Mouse (Mus musculus) lung, postnatal 14 days (tissue): ENCODE results near the gene Parp8.
"Not testable (repeated sequence)": the region's sequence is repeated elsewhere in the genome, so short reads cannot be mapped to it uniquely, and the experiment has no call there.

Experiments
- DNase-seq: peaks from one replicate; pipeline ENCODE4 v3.0.0; 2021

Parp8 gene

DNA sequence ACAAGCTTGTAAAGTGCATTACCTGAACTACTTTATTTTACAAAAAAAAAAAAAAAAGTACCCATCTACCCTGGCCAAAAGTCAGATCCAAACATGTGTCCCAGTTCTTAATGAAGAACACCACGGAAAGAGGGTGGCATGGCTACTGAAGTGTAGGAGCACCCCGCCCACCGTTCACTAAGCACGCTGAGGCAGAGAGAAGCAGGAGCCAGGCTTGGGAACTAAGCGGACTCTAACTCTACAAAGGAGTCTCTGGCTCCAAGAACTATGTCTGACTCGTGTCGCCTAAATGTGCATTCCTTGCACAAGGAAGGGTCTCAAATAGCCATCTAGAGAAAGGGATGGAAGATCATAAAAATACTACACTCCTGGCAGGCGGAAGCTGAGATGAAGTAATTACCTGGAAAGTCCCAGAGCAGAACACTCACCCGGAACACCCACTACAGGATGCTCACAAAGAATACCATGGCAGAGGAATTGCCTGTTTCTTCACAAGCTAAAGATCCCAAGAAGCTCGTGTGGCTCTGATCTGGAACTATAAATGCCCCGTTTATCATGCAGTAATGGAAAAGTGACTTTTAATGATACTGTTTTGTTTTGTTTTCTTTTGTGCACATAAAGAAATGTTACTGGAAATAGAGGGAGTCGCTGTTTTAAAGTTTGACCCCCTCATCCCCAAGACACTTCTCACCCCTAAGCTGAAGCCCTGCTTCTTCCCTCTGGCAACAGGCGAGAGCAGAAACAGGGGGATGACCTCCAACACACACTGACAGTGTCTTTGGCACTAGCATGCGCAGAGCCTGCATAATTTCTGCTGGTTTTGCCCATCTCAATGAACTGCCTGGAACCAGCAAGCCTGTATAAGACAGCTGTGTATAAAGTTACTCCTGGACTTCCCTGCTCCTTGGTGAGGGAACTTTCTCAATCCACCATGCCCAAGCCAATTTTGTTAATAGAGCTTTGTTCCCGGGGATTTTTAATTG lies 62.6 kb downstream of the Parp8 start:
- DNase-seq = no peak

DNA sequence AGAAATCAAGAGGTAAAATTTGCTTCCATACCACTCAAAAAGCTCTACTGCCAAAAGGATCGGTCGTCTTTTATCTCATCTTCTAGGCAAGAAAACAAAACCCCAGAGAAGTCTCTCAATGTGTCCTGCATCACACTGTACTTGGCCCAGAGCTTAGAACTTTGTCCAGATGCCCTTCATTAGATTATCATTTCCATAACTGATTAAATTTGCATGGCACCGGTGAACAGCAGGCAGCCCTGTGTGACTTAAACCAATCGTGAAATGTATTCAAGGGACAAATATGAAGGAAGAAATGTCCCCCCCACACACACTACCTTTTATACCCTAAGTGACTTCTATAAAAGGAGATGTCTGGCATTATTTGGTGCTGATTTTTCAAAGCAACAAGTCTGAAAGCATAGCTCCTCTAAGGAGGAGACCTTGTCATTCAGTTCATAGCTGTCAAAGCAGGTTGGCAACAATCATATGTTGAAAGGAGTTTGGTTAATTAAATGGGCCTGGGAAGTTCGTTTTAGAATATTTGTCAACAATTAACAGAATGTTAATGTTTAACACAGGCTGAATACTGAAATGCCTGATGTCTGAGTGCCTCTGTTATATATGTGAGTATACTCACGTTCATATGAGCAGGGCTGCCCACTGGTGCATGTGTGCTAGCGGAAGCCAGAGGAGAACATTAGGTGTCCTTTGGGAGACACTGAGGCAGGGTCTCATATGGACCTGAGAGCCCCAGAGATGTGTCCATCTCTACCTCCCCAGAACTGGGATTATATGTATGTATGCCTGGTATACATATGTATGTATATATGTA lies 66.4 kb downstream of the Parp8 start:
- no peak for DNase-seq

DNA sequence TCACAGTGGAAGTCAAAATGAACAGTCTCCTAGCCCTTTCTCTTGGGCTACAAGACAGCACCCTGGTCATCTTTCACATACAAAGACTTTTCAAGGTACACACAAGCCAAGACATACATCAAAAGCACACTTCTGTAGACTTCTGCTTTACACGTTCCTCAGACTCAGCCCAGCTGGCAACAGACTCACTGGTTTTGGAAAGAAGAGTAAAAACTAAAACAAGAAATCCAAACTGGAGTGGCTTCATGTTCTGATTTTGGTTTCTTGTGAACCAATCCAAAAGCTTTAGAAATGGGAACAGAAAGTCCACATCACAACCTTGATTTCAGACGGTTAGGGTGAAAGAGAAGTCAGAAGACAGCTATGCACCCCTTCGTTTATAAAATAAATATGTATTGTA lies 67.8 kb downstream of the Parp8 start:
- DNase-seq = no peak

DNA sequence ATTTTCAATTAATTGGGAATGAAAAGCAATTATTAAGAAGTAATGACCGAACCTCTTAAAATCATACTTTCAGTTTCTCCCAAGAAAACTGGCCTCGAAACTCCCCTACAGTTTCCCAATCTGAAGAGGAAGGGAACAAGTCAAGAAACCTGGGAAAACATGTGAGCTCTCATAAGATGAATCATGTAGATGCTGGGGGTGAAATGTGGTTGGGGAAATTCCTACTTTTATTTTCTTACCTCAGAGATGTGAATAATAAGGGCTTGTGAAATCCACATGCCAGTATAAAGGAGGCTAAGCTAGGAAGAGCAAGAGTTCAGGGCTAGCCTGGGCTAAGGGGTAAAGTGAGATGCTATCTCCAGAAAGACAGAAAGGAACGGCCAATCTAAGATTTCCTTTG lies 74.0 kb downstream of the Parp8 start:
- DNase-seq = no peak

DNA sequence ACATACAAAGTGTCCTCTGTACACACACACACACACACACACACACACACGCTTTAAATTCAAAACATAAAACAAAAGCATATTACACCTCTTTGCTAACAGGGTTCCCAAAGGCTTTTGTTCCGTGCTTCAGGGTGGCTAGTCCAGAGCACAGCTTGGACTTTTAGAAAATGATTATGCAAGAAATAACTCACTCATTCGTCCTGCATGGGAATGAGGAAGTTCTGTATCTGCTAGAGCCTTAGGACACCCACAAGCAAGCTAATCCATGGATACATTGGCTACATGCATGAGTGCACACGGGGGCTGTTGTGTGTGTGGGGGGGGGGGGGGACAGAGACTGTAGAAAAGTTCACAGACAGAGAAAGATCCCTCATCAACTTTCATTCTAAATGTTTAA lies 75.8 kb downstream of the Parp8 start:
- DNase-seq = no peak

DNA sequence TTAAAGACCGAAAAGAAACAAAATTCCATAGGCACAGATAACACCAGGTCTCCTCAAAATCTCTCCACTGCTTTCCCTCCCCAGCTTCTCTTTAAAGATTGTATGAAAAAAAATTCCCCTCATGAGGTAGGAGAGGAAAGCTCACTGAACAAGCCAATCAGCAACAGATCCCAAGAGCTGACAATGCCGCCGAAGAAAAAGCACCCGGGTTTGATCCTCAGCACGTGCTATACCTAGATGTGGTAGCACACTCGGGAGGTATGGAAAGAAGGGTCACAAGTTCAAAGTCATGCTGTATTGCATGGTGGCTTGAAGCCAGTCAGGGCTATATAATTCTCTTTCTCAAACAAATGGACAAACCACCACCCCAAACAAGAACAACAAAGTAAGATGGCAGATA lies 76.3 kb downstream of the Parp8 start:
- no peak for DNase-seq

DNA sequence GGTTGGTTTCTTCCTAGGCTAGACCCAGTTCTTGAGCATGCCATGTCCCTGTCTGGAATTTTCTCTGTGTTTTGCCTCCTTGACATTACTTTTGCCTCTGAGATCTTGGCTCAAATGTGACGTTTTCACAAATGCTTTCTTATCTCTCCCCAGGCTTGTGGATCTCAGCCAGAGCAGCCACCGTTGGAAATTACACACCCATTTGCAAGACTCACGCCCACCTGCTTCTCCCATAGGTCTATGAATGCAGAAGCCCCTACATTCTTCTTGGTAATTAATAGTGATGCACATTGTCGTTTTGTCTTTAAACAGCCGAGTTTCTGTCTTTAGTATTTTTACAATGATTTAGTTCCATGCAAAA lies 77.1 kb downstream of the Parp8 start:
- DNase-seq = no peak

DNA sequence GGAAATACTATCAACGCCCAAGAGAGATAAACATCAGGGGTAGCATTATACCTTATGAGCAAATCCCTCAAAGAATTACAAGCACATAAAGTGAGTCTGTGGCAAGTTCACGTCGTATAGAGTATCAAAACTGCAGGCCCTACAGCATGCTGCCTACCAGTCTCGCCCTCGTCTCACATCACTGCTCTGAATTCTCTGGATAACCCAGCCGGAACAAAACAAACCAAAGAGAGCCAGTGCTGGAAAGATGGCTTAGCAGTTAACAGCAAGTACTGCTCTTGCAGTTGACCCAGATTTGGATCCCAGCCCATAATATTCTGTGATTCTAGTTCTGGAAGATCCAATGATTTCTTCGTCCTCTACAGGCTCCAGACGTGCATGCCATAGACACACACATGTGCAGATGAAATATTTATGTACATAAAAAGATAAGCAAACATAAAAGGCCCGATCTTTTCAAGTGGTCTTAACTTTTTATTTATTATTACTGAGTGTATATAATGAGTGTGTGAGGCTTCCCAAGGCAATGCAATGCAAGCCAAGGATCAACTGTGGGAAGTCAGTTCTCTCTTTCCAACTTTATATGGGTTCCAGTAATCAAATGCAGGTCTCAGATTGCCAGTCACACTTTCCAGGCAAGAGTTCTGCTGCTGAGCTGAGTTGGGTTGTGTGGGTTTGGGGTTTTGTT lies 77.6 kb downstream of the Parp8 start:
- no peak for DNase-seq

DNA sequence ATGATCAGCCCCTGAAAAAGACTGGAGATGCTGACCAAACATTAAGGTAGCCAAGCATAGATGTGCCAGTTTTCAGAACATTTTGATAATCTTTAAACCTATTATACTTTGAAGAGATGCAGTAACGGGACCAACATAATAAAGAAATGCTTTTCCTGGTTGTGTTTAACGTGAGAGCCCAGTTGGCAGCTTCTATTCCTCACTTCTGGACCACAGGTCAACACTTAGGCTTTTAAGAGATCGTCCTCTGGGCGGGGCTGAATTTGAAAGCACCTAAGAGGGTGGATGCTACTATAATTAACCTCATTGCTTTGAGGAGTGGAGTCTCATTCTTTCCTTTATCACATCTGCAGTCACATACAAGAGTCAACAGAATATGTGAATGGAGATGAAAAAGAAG lies 78.8 kb downstream of the Parp8 start:
- DNase-seq = no peak

DNA sequence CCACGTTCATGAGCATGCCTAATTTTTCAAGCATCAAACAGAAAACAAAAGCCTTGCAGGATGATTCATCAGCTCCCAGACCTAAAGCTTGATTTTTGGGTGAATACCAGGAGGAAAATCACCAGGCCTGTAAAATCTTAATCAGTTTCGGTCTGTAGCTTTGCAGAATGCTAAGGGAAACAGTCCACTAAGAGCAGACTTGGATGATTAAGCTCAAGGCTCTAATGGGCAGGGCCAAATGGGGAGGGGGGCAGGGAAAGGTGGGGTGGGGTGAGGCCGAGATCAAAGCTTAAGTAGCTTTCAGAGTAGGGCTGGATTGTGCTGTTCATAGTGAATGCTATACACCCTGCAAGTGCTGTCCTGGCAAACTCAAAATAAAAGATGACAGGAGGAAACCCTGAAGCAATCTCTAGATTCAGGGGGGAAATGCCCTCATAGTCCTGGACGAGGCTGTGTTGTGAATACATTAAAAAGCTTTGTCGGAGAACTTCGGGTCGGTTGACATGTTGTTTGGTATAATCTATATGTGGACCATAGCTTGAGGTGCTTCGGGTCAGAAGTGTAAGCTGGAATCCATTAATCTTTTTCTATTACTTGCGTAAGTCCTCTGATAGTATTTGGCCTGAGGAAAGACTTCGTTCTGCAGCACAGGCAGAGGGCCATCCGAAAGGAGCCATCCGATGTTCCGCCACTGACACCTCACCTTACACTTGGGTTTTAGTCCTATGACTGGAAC lies 83.9 kb downstream of the Parp8 start:
- DNase-seq = no peak

DNA sequence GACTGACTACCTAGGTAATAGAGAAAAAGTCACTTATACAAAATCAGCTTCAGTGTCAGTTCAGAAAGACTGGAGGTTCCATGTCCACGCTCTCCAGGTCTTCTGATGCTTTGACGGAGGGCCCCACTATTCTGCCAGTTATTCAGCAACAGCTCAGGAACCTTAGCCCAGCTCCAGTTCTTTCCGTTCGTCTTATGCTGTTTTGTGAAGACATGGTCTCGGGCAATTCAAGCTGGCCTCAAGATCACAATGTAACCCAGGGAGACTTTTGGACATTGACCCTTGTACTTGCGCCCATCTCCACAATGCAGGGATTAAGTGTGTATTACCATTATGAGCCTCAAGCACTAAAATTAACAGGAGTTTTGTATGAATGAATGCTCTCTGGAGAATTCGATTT lies 84.6 kb downstream of the Parp8 start:
- DNase-seq = no peak

DNA sequence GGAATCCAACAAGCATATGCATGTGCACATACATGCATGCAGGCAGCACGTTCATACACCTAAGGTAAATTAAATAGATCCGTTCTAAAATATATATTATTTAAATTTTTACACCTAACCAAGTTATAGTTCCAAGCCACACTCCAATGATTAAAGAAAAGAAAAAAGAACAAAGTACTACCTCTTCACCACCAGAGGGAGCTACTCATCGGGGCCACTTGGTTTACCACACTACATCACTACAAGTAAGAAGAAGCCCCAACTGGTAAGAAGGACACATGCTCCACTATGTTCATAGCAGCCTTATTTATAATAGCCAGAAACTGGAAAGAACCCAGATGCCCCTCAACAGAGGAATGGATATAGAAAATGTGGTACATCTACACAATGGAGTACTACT lies 88.3 kb downstream of the Parp8 start:
- DNase-seq = not testable (repeated sequence)

DNA sequence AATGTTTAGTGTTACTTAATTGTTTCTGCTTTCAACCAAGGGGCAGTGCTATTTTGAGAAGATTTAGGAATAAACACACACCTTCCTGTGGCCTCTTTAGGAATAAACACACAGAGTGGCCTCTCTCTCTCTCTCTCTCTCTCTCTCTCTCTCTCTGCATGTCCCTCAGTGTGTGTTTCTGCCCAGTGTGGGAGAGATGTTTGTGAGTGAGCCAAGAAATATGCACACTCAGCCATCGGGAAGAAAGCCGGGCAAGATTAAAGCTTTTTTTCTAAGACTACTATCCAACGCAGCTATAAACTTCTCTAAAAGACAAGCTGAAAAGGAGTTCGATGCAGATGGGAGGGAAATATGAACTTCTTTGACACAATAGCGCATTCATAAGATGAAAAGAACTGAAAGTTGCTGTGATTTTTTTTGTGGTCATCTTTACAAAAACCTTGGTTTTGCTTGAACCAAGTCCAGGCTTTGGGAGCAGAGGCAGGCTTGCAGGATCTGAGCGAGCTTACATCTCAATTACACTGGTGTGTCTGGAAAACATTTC lies 107.9 kb downstream of the Parp8 start:
- no peak for DNase-seq

DNA sequence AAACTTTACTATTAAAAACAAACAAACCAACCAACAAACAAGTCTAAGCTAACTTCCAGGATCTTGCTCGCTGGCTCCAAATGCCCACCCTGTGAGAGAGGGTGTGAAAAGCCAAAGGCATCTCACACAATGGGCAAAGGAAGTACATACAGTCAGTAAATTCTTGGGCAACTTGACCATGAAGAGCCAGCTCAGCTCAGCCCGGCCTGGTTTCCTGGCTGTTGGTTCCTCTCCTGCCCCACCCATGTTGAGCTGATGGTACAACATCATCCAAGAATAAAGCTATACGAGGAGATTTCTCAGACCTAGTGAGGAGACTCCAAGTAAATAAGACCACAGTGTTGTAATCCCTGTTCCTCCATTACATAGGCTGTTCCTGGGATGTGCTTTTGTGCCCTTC lies 117.1 kb downstream of the Parp8 start:
- no peak for DNase-seq

DNA sequence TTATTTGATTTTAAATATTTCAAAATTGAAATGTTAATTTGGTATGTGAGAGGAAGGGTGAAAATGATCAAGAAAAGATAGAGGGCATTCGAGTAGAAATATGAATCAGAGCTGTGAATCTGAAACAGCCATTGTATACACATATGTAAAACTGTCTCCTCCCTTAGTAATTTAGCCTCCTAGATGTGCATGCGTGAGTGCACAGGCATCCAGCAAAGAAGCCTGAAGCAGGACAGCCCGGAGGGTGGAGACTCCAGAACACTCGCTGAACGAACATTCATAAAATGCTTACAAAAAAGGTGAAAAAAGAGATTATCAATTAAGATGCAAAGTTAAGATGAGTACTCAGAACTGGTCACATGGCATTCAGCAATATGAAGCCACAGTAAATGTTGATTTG lies 121.9 kb downstream of the Parp8 start:
- no peak for DNase-seq

DNA sequence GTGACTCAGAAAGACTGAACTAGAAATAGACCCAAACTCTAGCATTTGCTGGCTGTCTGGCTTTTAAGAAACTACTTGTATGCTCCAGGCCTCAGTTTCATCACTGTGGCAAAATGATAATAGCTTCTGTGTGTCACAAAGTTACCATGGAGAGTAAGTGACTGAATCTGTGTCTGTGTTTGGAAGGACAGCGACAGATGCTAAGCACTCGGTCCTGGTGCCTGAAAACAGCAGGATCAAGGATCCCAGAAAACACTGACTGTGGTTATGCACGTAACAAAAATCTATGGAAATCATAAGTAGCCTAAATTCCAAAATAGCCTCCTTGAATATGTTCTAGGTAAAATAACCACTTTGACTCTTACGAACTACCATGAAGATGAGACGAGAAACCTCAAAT lies 126.9 kb downstream of the Parp8 start:
- no peak for DNase-seq

DNA sequence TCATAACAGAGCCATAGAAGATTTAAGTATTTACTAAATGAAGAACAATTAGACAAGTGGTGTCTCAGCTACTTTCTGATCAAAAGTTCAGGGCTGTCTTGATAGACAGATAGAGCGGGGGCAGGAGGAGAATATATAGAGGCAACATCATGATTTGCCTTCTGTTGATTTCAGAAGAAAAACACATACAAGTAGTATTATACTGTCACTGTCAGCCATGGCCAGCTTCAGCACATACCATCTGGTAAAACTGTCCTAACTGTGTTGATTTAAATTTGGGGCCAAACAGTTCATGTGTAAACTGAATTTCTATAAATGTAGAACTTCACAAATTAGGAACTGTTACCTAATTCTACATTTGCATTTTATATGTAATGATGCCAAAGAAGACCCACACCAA lies 127.6 kb downstream of the Parp8 start:
- no peak for DNase-seq

DNA sequence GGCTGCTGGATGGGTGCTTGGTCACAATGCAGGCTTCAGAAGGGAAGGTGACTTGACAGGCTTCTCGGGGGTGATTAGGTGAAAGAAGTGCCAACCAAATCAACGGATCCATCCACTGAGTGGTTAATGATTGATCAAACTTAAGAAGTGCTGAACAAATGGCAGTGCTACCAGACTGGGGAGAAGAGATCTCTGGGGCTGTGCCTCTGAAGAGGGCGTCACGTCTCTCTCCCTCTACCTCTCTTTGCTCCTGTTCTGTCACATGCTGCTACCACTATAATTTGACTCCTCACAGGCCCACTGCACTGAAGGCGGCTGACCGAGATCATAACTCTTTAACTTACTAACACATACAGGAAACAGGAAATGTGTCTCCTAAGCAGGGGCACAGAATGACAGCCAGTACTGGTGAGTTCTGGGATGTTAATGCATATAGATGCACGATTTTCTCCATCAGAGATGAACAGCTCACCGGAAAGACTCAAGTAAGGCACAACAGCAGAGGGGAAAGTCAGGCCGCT lies 140.9 kb downstream of the Parp8 start:
- DNase-seq = no peak

DNA sequence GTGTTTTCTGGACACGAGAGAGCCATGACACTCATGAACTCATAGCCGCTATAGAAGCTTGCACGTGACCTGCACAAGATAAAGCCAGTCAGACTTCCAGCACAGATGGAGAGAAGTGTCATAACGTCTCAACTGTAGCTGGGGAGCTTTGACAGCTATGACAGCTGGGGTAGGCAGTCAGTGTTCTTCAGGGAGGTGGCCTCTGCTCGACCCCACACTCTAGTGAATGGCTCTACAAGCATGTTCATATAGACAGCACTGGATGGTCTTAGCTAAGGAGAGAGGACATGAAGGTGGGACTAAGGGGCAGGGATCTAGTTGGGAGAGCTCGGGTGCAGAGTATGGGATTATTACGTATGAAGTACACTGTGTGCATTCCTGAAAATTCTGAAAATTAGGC lies 143.1 kb downstream of the Parp8 start:
- DNase-seq = no peak

DNA sequence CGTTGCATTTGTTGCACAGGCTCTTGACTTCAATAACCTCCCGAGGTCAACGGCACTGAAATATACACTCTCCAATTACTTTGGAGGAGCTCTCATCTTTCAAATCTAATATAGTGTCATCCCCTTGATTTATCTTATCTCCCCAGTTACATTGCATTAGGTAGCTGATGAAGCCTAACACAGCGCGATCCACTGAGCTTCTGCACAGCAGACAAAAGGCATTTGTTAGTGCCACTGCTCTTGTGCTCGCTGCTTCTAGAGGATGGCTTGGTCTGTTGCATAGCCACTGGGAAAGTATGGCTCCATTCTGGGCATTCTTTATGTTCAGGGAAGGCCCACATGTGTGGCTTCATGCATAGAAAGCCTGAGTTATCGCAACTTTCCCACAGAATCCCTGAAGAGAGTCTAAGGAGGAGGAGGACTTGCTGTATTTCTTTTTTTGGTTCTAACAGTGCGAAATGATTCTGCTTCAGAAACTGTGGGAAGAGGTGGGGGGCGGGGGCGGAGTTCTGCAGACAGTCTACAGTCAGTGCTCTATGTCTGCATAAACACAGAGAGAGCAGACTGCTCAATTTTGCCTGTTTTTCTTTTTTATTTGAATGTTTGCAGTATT lies 145.7 kb downstream of the Parp8 start:
- no peak for DNase-seq

DNA sequence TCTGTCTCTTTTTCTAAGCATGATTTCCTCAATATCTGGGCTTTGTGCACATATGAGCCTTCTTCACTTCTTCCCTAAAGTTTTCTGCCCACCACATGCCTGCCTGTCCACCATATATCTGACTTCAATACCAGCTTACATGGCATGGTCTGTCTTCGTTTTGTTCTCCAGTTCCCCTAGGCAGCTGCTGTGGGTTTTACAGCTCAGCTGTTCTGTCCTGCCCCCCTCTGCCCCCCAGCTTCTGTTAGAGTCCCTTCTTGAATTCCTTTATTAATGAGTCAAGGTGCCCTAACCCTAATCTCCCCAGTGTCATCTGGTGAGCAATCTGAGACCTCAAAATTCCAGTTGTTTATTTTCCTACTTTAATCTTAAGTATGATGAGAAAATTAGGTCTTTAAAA lies 155.1 kb downstream of the Parp8 start:
- DNase-seq = no peak

DNA sequence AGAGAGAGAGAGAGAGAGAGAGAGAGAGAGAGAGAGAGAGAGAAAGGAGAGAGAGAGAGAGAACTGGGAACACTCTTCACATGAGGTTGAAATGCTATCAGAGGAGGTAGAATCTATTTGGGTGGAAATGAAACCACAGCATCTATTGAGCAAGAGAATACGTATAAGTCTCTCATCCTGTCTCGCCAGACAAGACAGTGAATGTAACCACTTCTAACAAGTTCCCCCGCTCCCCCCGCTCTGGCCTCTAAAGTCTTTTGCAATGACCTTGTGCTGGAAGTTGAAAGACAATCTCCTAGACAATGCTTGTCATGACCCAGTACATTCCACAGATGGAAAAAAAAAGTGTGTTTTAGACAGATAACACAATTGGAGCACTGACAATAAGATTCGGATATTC lies 181.4 kb downstream of the Parp8 start:
- no peak for DNase-seq
